Mouse (Mus musculus): Measurements from ENCODE around the gene Nsmf. TPM values are rescaled to one million over a fixed set of nuclear protein-coding genes. Genes with fewer than 3 reads are reported as not detected.

The Nsmf gene
- polyA plus RNA-seq, 1 experiment: 50.4 TPM

DNA sequence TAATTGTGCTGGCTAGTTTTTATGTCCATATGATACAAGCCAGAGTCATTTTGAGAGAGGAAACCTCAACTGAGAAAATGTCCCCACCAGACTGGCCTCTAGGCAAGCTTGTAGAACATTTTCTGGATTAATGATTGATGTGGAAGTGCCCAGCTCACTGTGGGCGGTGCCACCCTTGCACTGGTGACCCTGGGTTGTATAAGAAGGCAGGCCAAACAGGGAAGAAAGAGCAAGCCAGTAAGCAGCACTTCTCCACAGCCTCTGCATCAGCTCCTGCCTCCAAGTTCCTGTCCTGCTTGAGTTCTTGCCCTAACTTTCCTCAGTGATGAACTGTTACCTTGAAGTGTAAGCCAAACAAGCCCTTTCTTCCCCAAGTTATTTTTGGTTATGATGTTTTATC lies 24.8 kb downstream of the Nsmf start:
- TF ChIP-seq POLR2A (IDR thresholded peaks at IDR 0.05; ENCODE audit: control insufficient read depth, extremely low read depth, insufficient read depth, low read length, poor library complexity) (no peak), CTCF (IDR thresholded peaks at IDR 0.05; ENCODE audit: borderline replicate concordance, control insufficient read depth, extremely low read depth, insufficient read depth, low read length, poor library complexity) (no peak)
- Histone ChIP-seq H3K27me3 (ENCODE audit: control insufficient read depth, insufficient read depth, low read length) (no peaks in the 10 kb centered on the region), H3K36me3 (ENCODE audit: control insufficient read depth, insufficient read depth, low read length) (no peaks in the 10 kb centered on the region), H3K4me3 (ENCODE audit: control insufficient read depth, insufficient read depth, low read length) (no peak overlapping the region), H3K4me1 (replicated peaks; ENCODE audit: control insufficient read depth, insufficient read depth, low read length) (no peaks in the 10 kb centered on the region), H3K27ac (ENCODE audit: control insufficient read depth, insufficient read depth, low read length) (no peak overlapping the region)
- 89% methylated on average over 1 of the region's 1 CpGs for WGBS
- no peak for DNase-seq

DNA sequence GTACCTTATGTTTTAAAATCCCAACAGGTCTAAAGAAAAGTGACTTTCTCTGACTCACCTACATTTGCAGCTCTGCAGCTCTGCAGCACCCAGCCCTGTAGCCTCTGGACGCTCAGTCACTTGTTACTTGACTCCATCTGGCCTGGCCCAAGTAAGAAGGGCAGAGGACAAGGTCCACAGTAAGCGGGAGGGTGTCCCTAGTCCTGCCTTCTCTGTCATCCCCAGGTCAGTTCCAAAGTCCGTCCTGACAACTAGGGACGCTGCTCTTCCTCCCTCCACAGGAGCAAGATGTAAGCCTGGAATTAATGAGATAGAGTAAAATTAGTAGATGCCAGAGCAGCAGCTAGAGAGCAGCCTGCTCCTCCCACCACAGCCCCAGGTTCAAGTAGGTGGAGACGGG lies 25.9 kb downstream of the Nsmf start, which contains the start of gene Entpd8:
Gene Entpd8 (plus strand): TSS at position 229 of the 400 bp plus-strand sequence.
- Histone ChIP-seq H3K27me3 (ENCODE audit: control insufficient read depth, insufficient read depth, low read length) (no peaks in the 10 kb centered on the region), H3K4me1 (replicated peaks; ENCODE audit: control insufficient read depth, insufficient read depth, low read length) (no peaks in the 10 kb centered on the region), H3K27ac (ENCODE audit: control insufficient read depth, insufficient read depth, low read length) (no peak within 1 kb of the TSS), H3K4me3 (ENCODE audit: control insufficient read depth, insufficient read depth, low read length) (no peak within 1 kb of the TSS), H3K36me3 (ENCODE audit: control insufficient read depth, insufficient read depth, low read length) (no peaks in the 10 kb centered on the region)
- WGBS: 86% methylated on average over 5 of the region's 5 CpGs
- no peak for DNase-seq
- no peak for TF ChIP-seq CTCF (IDR thresholded peaks at IDR 0.05; ENCODE audit: borderline replicate concordance, control insufficient read depth, extremely low read depth, insufficient read depth, low read length, poor library complexity)
- no peak for TF ChIP-seq POLR2A (IDR thresholded peaks at IDR 0.05; ENCODE audit: control insufficient read depth, extremely low read depth, insufficient read depth, low read length, poor library complexity)

DNA sequence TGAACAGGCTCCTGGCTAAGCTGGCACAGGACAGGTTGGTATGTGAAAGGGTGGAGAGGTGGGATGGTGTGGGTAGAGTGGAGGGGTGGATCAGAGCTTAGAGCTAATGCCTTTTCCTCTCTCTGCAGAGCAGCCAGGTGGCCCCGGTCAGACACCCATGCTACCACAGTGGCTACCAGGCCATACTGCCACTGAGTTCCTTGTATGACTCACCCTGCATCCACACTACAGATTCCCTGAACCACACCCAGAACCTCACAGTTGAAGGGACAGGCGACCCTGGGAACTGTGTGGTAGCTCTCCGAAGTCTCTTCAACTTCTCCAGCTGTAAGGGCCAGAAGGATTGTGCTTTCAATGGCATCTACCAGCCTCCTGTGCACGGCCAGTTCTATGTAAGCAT lies 29.5 kb downstream of the Nsmf start:
- H3K36me3 ChIP-seq (ENCODE audit: control insufficient read depth, insufficient read depth, low read length): no peaks in the 10 kb centered on the region
- no peak for DNase-seq
- WGBS: 83% methylated on average over 4 of the region's 4 CpGs
- H3K27ac ChIP-seq (ENCODE audit: control insufficient read depth, insufficient read depth, low read length): no peak overlapping the region
- H3K4me3 ChIP-seq (ENCODE audit: control insufficient read depth, insufficient read depth, low read length): no peak overlapping the region
- no peaks in the 10 kb centered on the region for H3K4me1 ChIP-seq (replicated peaks; ENCODE audit: control insufficient read depth, insufficient read depth, low read length)
- no peaks in the 10 kb centered on the region for H3K27me3 ChIP-seq (ENCODE audit: control insufficient read depth, insufficient read depth, low read length)
- TF ChIP-seq POLR2A (IDR thresholded peaks at IDR 0.05; ENCODE audit: control insufficient read depth, extremely low read depth, insufficient read depth, low read length, poor library complexity) (no peak), CTCF (IDR thresholded peaks at IDR 0.05; ENCODE audit: borderline replicate concordance, control insufficient read depth, extremely low read depth, insufficient read depth, low read length, poor library complexity) (no peak)

DNA sequence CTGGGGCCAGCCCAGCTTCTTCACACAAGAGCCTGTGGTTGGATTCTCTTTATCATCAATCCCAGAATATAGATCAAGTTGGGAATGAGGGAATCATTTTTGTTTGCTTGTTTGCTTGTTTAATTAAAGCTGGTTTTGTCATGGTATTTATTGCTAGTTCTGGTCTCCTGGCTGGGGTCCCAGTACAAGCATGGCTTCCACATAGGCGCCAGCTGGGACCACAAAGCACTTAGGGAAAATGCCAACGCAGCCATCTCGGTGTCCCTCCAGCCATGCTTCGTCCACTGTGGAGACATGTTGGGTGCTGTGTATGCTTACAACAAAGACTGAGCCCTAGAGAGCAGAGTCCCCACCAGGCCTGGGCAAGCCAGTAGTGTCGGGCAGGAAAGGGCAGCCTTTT lies 31.4 kb downstream of the Nsmf start:
- TF ChIP-seq POLR2A (IDR thresholded peaks at IDR 0.05; ENCODE audit: control insufficient read depth, extremely low read depth, insufficient read depth, low read length, poor library complexity) (no peak), CTCF (IDR thresholded peaks at IDR 0.05; ENCODE audit: borderline replicate concordance, control insufficient read depth, extremely low read depth, insufficient read depth, low read length, poor library complexity) (no peak)
- DNase-seq: no peak
- Histone ChIP-seq H3K36me3 (ENCODE audit: control insufficient read depth, insufficient read depth, low read length) (no peaks in the 10 kb centered on the region), H3K4me1 (replicated peaks; ENCODE audit: control insufficient read depth, insufficient read depth, low read length) (no peaks in the 10 kb centered on the region), H3K27ac (ENCODE audit: control insufficient read depth, insufficient read depth, low read length) (no peak overlapping the region), H3K4me3 (ENCODE audit: control insufficient read depth, insufficient read depth, low read length) (no peak overlapping the region), H3K27me3 (ENCODE audit: control insufficient read depth, insufficient read depth, low read length) (no peaks in the 10 kb centered on the region)
- 97% methylated on average over 5 of the region's 5 CpGs for WGBS

DNA sequence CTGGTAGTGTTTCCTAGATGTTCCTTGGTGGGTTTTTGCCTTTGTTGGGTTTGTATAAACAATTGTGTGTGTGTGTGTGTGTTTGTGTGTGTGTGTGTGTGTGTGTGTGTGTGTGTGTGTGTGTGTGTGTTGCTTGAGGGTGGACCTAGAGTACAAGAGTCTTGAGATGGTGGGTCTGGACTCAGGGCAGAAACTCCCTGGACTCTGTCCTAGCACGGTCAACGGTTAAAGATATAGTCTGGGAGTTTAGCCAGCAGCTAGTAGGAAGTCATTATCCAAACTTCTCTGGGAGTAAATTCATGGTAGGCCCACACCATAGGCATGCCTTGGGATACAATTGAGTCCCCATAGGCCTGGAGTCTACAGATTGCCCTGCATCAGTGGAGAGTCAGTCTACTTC lies 33.7 kb downstream of the Nsmf start:
- TF ChIP-seq CTCF (IDR thresholded peaks at IDR 0.05; ENCODE audit: borderline replicate concordance, control insufficient read depth, extremely low read depth, insufficient read depth, low read length, poor library complexity): no peak
- no peak for TF ChIP-seq POLR2A (IDR thresholded peaks at IDR 0.05; ENCODE audit: control insufficient read depth, extremely low read depth, insufficient read depth, low read length, poor library complexity)
- Histone ChIP-seq H3K4me1 (replicated peaks; ENCODE audit: control insufficient read depth, insufficient read depth, low read length) (no peaks in the 10 kb centered on the region), H3K4me3 (ENCODE audit: control insufficient read depth, insufficient read depth, low read length) (no peak overlapping the region), H3K27ac (ENCODE audit: control insufficient read depth, insufficient read depth, low read length) (no peak overlapping the region), H3K36me3 (ENCODE audit: control insufficient read depth, insufficient read depth, low read length) (no peaks in the 10 kb centered on the region), H3K27me3 (ENCODE audit: control insufficient read depth, insufficient read depth, low read length) (no peaks in the 10 kb centered on the region)
- 100% methylated on average over 2 of the region's 2 CpGs for WGBS
- no peak for DNase-seq

DNA sequence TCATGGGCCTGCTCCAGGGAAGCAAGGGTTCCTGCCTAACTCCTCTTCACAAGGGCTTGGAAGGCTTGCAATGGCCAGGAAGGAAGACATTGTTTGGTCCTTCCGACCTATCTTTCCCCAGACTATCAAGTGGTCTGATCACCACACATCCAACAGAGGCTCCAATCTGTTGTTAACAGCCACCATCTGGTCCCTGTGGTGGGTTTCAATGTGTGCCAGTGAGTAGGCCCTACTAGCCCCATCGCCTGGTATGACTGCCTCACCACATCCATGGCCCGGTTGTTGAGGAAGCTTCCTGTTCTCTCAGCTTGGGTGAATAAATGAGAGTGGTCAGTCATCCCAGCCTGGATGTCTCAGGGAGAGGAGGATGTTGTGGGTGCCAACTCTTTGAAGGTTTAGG lies 34.5 kb downstream of the Nsmf start:
- H3K4me1 ChIP-seq (replicated peaks; ENCODE audit: control insufficient read depth, insufficient read depth, low read length): no peaks in the 10 kb centered on the region
- H3K27me3 ChIP-seq (ENCODE audit: control insufficient read depth, insufficient read depth, low read length): no peaks in the 10 kb centered on the region
- no peak overlapping the region for H3K4me3 ChIP-seq (ENCODE audit: control insufficient read depth, insufficient read depth, low read length)
- H3K36me3 ChIP-seq (ENCODE audit: control insufficient read depth, insufficient read depth, low read length): no peaks in the 10 kb centered on the region
- 86% methylated on average over 3 of the region's 3 CpGs for WGBS
- TF ChIP-seq CTCF (IDR thresholded peaks at IDR 0.05; ENCODE audit: borderline replicate concordance, control insufficient read depth, extremely low read depth, insufficient read depth, low read length, poor library complexity): no peak
- TF ChIP-seq POLR2A (IDR thresholded peaks at IDR 0.05; ENCODE audit: control insufficient read depth, extremely low read depth, insufficient read depth, low read length, poor library complexity): no peak
- no peak overlapping the region for H3K27ac ChIP-seq (ENCODE audit: control insufficient read depth, insufficient read depth, low read length)
- DNase-seq: no peak

DNA sequence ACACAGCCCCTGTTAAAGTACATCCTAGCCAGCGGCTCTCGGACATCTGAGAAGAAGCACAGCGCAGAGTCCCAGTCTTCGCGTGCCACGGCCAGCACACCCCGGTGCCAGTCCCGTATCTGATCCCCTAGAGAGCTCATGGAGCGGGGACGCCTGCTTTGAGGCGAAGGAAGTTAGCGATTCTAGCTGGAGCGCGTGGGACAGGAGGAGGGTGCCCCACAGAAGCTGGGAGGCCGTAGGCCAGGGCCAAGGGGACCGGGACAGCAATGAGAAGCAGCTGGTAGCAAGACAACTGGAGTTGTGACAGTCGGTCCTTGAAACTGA lies 40.6 kb downstream of the Nsmf start:
- no peak overlapping the region for H3K27ac ChIP-seq (ENCODE audit: control insufficient read depth, insufficient read depth, low read length)
- 73% methylated on average over 17 of the region's 17 CpGs for WGBS
- no peak overlapping the region for H3K4me3 ChIP-seq (ENCODE audit: control insufficient read depth, insufficient read depth, low read length)
- DNase-seq: no peak
- TF ChIP-seq CTCF (IDR thresholded peaks at IDR 0.05; ENCODE audit: borderline replicate concordance, control insufficient read depth, extremely low read depth, insufficient read depth, low read length, poor library complexity) (no peak), POLR2A (IDR thresholded peaks at IDR 0.05; ENCODE audit: control insufficient read depth, extremely low read depth, insufficient read depth, low read length, poor library complexity) (no peak)
- H3K27me3 ChIP-seq (ENCODE audit: control insufficient read depth, insufficient read depth, low read length): no peaks in the 10 kb centered on the region
- H3K36me3 ChIP-seq (ENCODE audit: control insufficient read depth, insufficient read depth, low read length): no peaks in the 10 kb centered on the region
- H3K4me1 ChIP-seq (replicated peaks; ENCODE audit: control insufficient read depth, insufficient read depth, low read length): no peaks in the 10 kb centered on the region

All from thymus, adult 2 months (tissue).